25 mouse cellular contexts compared by ENCODE assay signal in the genomic region with DNA sequence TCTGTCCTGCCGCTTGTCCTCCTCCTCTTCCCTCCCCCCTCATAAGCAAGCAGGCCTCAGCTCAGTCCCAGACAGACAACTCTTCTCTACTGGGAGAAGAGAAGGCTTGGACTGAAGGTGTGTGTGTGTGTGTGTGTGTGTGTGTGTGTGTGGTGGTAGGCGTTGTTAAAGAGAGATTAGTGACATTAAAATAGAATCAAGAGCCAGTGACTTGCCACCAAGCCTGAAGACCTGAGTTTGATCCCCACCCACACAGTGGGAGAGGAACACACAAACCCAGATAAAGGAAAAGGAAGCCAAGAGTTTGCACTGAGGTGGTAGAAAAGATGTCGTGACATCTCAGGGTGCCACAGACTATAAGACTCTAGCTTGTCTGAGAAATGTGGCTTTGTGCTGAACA. TPM values are rescaled to one million over a fixed set of nuclear protein-coding genes. Genes with fewer than 3 reads are reported as not detected.
A peak's percentile ranks its signal among the peaks of the same experiment; 100 is the strongest.
DNase-seq lines count a peak whose midpoint lies in the region; ATAC-seq lines count a peak whose summit lies in the region.
"Had no signal": no experiment of that assay in that cellular context is flagged by ENCODE, and none has a peak within 500 bp of the region (broad histone marks: within the 10 kb centered on the region; RNA-seq: fewer than 3 reads in every experiment).

No protein-coding gene starts in this region.

- peak overlapping the region; percentile 92 for H3K27ac ChIP-seq in heart, embryonic 13.5 days (replicated peaks)
- H3K27ac ChIP-seq: embryonic facial prominence, embryonic 10.5 days; limb, embryonic 15.5 days had no signal

- no peaks in the 10 kb centered on the region for H3K27me3 ChIP-seq in heart, embryonic 13.5 days (replicated peaks)
- no peaks in the 10 kb centered on the region for H3K27me3 ChIP-seq in megakaryocyte, embryonic 14.5 days (replicated peaks)
- H3K27me3 ChIP-seq: forebrain, embryonic 15.5 days; limb, embryonic 15.5 days had no signal

- H3K36me3 ChIP-seq in heart, embryonic 13.5 days, result peaks cover 8% of the 10 kb centered on the region; the same call in 1 of the 2 replicates
- peaks cover 83% of the 10 kb centered on the region for H3K36me3 ChIP-seq in megakaryocyte, embryonic 14.5 days (replicated peaks; ENCODE audit: low read length)
- H3K36me3 ChIP-seq: embryonic facial prominence, embryonic 10.5 days; forebrain, embryonic 15.5 days; limb, embryonic 15.5 days had no signal

- intact Hi-C loops in heart, postnatal 14 days (cut with DNase I), result no loop called here

- ATAC-seq in heart, embryonic 13.5 days (ENCODE audit: extremely low read depth, insufficient number of reproducible peaks, low FRiP score, low TSS enrichment), result no peak
- ATAC-seq in megakaryocyte, adult 5-6 weeks (ENCODE audit: poor library complexity, severe bottlenecking), result no peak
- no peak for ATAC-seq in monocyte, adult 5-6 weeks (replicated peaks; ENCODE audit: insufficient number of reproducible peaks, low FRiP score, low TSS enrichment, poor library complexity, severe bottlenecking)
- ATAC-seq: forebrain, embryonic 15.5 days; hindbrain, embryonic 16.5 days had no signal

- 45% methylated on average over 3 of the region's 3 CpGs for WGBS in heart, embryonic 13.5 days

- peaks cover 57% of the 10 kb centered on the region for H3K4me1 ChIP-seq in heart, embryonic 13.5 days
- peaks cover 93% of the 10 kb centered on the region for H3K4me1 ChIP-seq in megakaryocyte, embryonic 14.5 days
- H3K4me1 ChIP-seq: limb, embryonic 15.5 days had no signal

- no peaks in the 10 kb centered on the region for H3K9me3 ChIP-seq in heart, embryonic 13.5 days
- no peaks in the 10 kb centered on the region for H3K9me3 ChIP-seq in megakaryocyte, embryonic 14.5 days
- H3K9me3 ChIP-seq: embryonic facial prominence, embryonic 10.5 days; forebrain, embryonic 15.5 days; limb, embryonic 15.5 days had no signal

- H3K4me3 ChIP-seq in heart, embryonic 13.5 days, result no peak overlapping the region
- peak overlapping the region; percentile 67 for H3K4me3 ChIP-seq in megakaryocyte, embryonic 14.5 days (replicated peaks)
- H3K4me3 ChIP-seq: embryonic facial prominence, embryonic 10.5 days; erythroblast, embryonic 14.5 days; forebrain, embryonic 15.5 days; limb, embryonic 15.5 days had no signal

- peak overlapping the region; percentile 67 for H3K9ac ChIP-seq in heart, embryonic 13.5 days
- H3K9ac ChIP-seq: forebrain, embryonic 15.5 days; limb, embryonic 15.5 days had no signal

- no peak overlapping the region for H3K4me2 ChIP-seq in heart, embryonic 13.5 days
- H3K4me2 ChIP-seq: forebrain, embryonic 15.5 days; limb, embryonic 15.5 days had no signal

- DNase-seq in heart, postnatal 14 days, result no peak
- peak; percentile 45 for DNase-seq in MEL-GATA-1-ER (ENCODE audit: extremely low read depth, low read depth)
- peak; percentile 49 for DNase-seq in naive thymus-derived CD4-positive, alpha-beta T cell, adult 2 months (ENCODE audit: low read depth)
- no peak for DNase-seq in gastrocnemius, adult 8-10 months (ENCODE audit: low spot score in 2 of 2)
- DNase-seq: adrenal gland, adult 2 months; cerebellum, postnatal 14 days; heart, adult 18-20 months; kidney, adult 18-20 months; kidney, postnatal 10 days; lung, postnatal 10 days had no signal

RNA-seq across cellular contexts. Expression of gene Gpr153, which starts 26.8 kb away (rescaled TPM):
- 9.2 and 9.6 TPM in 2 replicates for polyA plus RNA-seq in heart, embryonic 13.5 days (2015; fragmentation: Nextera tagmentation; extraction: Ambion mirVana)
- 10 to 100 TPM; 19.9 to 20.6 TPM for total RNA-seq in heart, postnatal 14 days (2021)
- 0.11 TPM in 1 of 2 replicates, not detected in the other for polyA plus RNA-seq in megakaryocyte, embryonic 14.5 days (2012; ENCODE audit: insufficient read depth, low replicate concordance)
- total RNA-seq in megakaryocyte, adult 5-6 weeks (2015), result not detected in 2 replicates
- 0.04 and 1.7 TPM in 2 replicates for total RNA-seq in megakaryocyte, adult 5-6 weeks (2017)
- 0.39 to 0.86 TPM in 2 of 3 replicates, not detected in the other for total RNA-seq in monocyte, adult 5-6 weeks (2017)
- total RNA-seq in gastrocnemius, adult 8-10 months (2022), result 1 to 10 TPM; 2.4 to 2.7 (median 2.5) TPM
- polyA plus RNA-seq: erythroblast, embryonic 14.5 days had no signal

RNA-seq across cellular contexts. Expression of gene Hes3, which starts 44.3 kb away (rescaled TPM):
- polyA plus RNA-seq in heart, embryonic 13.5 days (2015; fragmentation: Nextera tagmentation; extraction: Ambion mirVana), result not detected in 2 replicates
- total RNA-seq in heart, postnatal 14 days (2021), result not detected
- not detected in 2 replicates for polyA plus RNA-seq in megakaryocyte, embryonic 14.5 days (2012; ENCODE audit: insufficient read depth, low replicate concordance)
- not detected in 2 replicates for total RNA-seq in megakaryocyte, adult 5-6 weeks (2015)
- not detected in 2 replicates for total RNA-seq in megakaryocyte, adult 5-6 weeks (2017)
- not detected in 3 replicates for total RNA-seq in monocyte, adult 5-6 weeks (2017)
- total RNA-seq in gastrocnemius, adult 8-10 months (2022), result not detected
- total RNA-seq: adrenal gland, adult 2 months; heart, adult 18-20 months; layer of hippocampus, adult 8-10 months; left cerebral cortex, postnatal 10 days; midbrain, postnatal 0 days; neutrophil, adult 5-6 weeks had no signal
- polyA plus RNA-seq: adrenal gland, adult 2 months; C2C12; erythroblast, embryonic 14.5 days; limb, embryonic 15.5 days; liver, embryonic 16.5 days had no signal

RNA-seq across cellular contexts. Expression of gene Icmt, which starts 49.8 kb away (rescaled TPM):
- 16.8 and 19.7 TPM in 2 replicates for polyA plus RNA-seq in heart, embryonic 13.5 days (2015; fragmentation: Nextera tagmentation; extraction: Ambion mirVana)
- 10 to 100 TPM; 25.9 to 27.2 TPM for total RNA-seq in heart, postnatal 14 days (2021)
- 5.8 and 20.7 TPM in 2 replicates for polyA plus RNA-seq in megakaryocyte, embryonic 14.5 days (2012; ENCODE audit: insufficient read depth, low replicate concordance)
- total RNA-seq in megakaryocyte, adult 5-6 weeks (2015), result 8.7 and 9.3 TPM in 2 replicates
- total RNA-seq in megakaryocyte, adult 5-6 weeks (2017), result 9.7 and 11.9 TPM in 2 replicates
- total RNA-seq in monocyte, adult 5-6 weeks (2017), result 10.5 to 18.2 TPM (median 14.9 TPM) in 3 replicates
- total RNA-seq in gastrocnemius, adult 8-10 months (2022), result 10 to 100 TPM; 19.3 to 27.2 (median 21.6) TPM

Comparison
In these comparisons a context has a peak if more than half of its experiments do, and no peak if none do; other contexts are left out.
1. DNase-seq: peak in MEL-GATA-1-ER (single experiment) and naive thymus-derived CD4-positive, alpha-beta T cell, adult 2 months (single experiment); none in heart, postnatal 14 days (0 of 2) and gastrocnemius, adult 8-10 months (0 of 2).
2. RNA of gene Gpr153, which starts 26.8 kb away (total RNA-seq): 19.9 to 20.6 TPM in heart, postnatal 14 days; 2.4 to 2.7 TPM in gastrocnemius, adult 8-10 months, 0.39 to 0.86 TPM in monocyte, adult 5-6 weeks and 0.04 to 1.7 TPM in megakaryocyte, adult 5-6 weeks; every median in the first group is over 4 times any median in the second.